Mouse (Mus musculus) embryonic fibroblast, embryonic 13.5 days (primary cell): ENCODE results near the gene Gm10638.

Source experiments
- CTCF ChIP-seq: IDR thresholded peaks from 2 replicates; pipeline ENCODE4 v1.5.1; 2011; ENCODE audit warnings: mild to moderate bottlenecking, control low read depth, low read length, moderate library complexity, borderline replicate concordance; ENCODE audit not compliant: insufficient read depth
- POLR2A ChIP-seq: IDR thresholded peaks from 2 replicates; pipeline ENCODE4 v1.6.1; 2011; ENCODE audit warnings: low read depth, mild to moderate bottlenecking, control low read depth, low read length, moderate library complexity

- TF ChIP-seq CTCF: no peak
- TF ChIP-seq POLR2A: no peak
Observed at GRCm38 (mm10) chr8:86744313-86745220, 932 bp upstream of the Gm10638 start.
